Mouse (Mus musculus) spleen, adult 2 months (tissue): ENCODE measurements at regions not wholly inside any gene's neighbourhood (a gene's known extent, or its start where the extent isn't known, plus 50 kb on each side); places are given as distances from the start of the nearest gene placed in this dataset.

Experiments used
- DNase-seq, 2 experiments: peaks; one replicate each; pipeline versions ENCODE4 v3.0.0 to v3.0.0-alpha.2; 2012 to 2021; ENCODE audit warnings: low spot score in 2 of 2, low read depth in 1 of 2
- H3K27ac ChIP-seq: fragments of 200-500 bp; 2 replicates; pipeline ENCODE4 v1.5.1; 2012; ENCODE audit warnings: low read length, inconsistent platforms; ENCODE audit not compliant: insufficient read depth
- H3K27me3 ChIP-seq: fragments of 200-500 bp; 2 replicates; pipeline ENCODE4 v1.6.1; 2012; ENCODE audit warnings: mild to moderate bottlenecking, moderate library complexity, low read length, inconsistent platforms; ENCODE audit not compliant: control insufficient read depth, insufficient read depth
- H3K36me3 ChIP-seq: fragments of 200-500 bp; 2 replicates; pipeline ENCODE4 v1.6.1; 2012; ENCODE audit warnings: mild to moderate bottlenecking, low read length, inconsistent platforms; ENCODE audit not compliant: control insufficient read depth, insufficient read depth
- H3K4me1 ChIP-seq: fragments of 200-500 bp; 2 replicates; pipeline ENCODE4 v1.6.1; 2011; ENCODE audit warnings: inconsistent platforms; ENCODE audit not compliant: control insufficient read depth, insufficient read depth, insufficient read length
- H3K4me3 ChIP-seq: fragments of 200-500 bp; 2 replicates; pipeline ENCODE4 v1.5.1; 2011; ENCODE audit warnings: mild to moderate bottlenecking, inconsistent platforms; ENCODE audit not compliant: insufficient read depth, insufficient read length; ENCODE audit errors: extremely low read depth
- CTCF ChIP-seq: fragments of 200-500 bp; IDR thresholded peaks from 2 replicates; pipeline ENCODE4 v1.5.1; 2011; ENCODE audit warnings: mild to moderate bottlenecking, inconsistent platforms; ENCODE audit not compliant: insufficient read depth, insufficient read length, insufficient replicate concordance; ENCODE audit errors: extremely low read depth
- POLR2A ChIP-seq: fragments of 200-500 bp; IDR thresholded peaks from 2 replicates; pipeline ENCODE4 v1.6.1; 2011; ENCODE audit warnings: low read depth, low read length, inconsistent platforms
- WGBS: fragments of 180-500 bp; shearing (Covaris S2); methylation state at CpG from one replicate; pipeline ENCODE4 v1.1.7; 2018; 5-methylcytosine and 5-hydroxymethylcytosine counted together

DNA sequence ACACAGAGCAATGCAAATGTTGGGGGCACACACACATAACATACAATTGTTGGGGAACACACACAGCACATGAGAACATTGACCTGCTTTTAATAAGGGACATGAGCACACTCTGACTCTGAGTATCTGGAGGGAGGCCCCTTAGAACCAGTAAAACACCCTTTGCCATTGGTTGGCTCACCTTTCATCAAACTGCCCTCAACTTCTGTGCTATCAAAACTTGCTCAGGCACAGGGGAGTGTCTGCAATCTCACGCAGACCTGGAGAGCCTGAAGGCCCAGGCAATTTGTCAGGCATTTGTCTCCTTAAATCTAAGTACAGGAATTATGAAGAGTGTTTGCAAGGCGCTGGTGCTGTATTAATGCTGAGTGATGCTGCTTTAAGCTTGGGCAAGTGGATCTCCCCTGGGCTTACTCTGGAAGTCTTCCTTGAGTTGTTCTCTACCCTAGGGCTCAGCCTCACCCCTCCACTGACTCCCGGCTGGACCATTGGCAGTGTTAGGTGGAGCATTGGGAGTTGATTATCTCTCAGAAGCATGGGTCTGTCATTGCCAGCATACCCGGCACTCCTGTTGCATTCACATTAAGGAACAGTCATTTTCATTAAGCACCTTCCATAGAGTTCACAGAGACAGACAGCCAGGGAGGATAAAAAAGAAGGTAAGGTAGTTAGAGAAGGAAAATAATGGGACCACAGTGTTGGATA lies 235.7 kb upstream of the Runx1 start:
- no peak overlapping the region for H3K4me3 ChIP-seq
- no peaks in the 10 kb centered on the region for H3K27me3 ChIP-seq
- H3K36me3 ChIP-seq, result no peaks in the 10 kb centered on the region
- no peak for TF ChIP-seq POLR2A
- TF ChIP-seq CTCF, result no peak
- no peak overlapping the region for H3K27ac ChIP-seq
- no peaks in the 10 kb centered on the region for H3K4me1 ChIP-seq
- no peak for DNase-seq
- WGBS, result 86% methylated on average over 4 of the region's 4 CpGs

- no peak for TF ChIP-seq CTCF
- no peak for TF ChIP-seq POLR2A
- WGBS, result 67% methylated on average over 3 of the region's 3 CpGs
Observed at GRCm38 (mm10) chr16:93056295-93056694, 230.3 kb upstream of the Runx1 start.

GRCm38 (mm10) chr16:93055545-93055944 lies 229.6 kb upstream of the Runx1 start:
- H3K4me1 ChIP-seq, result peaks cover 5% of the 10 kb centered on the region; the same call in 1 of the 2 replicates
- no peak overlapping the region for H3K4me3 ChIP-seq
- TF ChIP-seq POLR2A (no peak), CTCF (no peak)
- 80% methylated on average over 4 of the region's 4 CpGs for WGBS
- DNase-seq, result no peak
- no peaks in the 10 kb centered on the region for H3K27me3 ChIP-seq
- H3K36me3 ChIP-seq, result no peaks in the 10 kb centered on the region
- H3K27ac ChIP-seq, result no peak overlapping the region

More at GRCm38 (mm10) chr16:93056295-93056694, 230.3 kb upstream of the Runx1 start:
- Histone ChIP-seq H3K4me1 (peaks cover 3% of the 10 kb centered on the region; the same call in 1 of the 2 replicates), H3K36me3 (no peaks in the 10 kb centered on the region), H3K4me3 (no peak overlapping the region), H3K27me3 (no peaks in the 10 kb centered on the region), H3K27ac (no peak overlapping the region)
- DNase-seq, result no peak

DNA sequence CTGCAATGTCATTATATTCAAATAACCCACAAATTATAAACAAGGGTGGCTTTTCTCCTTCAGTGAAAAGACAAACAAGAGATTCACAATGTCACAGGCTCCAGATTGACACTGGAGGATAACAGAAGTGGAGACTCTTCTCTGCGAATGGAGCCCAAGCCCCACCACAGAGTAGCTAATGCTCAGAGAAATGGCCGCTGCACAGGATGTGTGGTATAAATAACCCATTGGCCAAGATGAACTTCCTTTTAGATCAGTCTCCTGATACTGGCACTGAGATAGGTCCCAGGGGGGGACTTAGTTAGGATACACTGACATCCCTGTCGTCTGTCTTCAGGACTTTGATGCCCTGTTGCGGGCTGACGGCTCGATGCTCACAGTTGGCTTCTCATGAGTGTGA lies 225.3 kb upstream of the Runx1 start:
- DNase-seq, result no peak
- 35% methylated on average over 6 of the region's 6 CpGs for WGBS
- H3K27me3 ChIP-seq, result no peaks in the 10 kb centered on the region
- H3K27ac ChIP-seq, result no peak overlapping the region
- H3K4me1 ChIP-seq, result peaks cover 5% of the 10 kb centered on the region; the same call in 1 of the 2 replicates
- no peak for TF ChIP-seq CTCF
- no peak for TF ChIP-seq POLR2A
- no peaks in the 10 kb centered on the region for H3K36me3 ChIP-seq
- no peak overlapping the region for H3K4me3 ChIP-seq

DNA sequence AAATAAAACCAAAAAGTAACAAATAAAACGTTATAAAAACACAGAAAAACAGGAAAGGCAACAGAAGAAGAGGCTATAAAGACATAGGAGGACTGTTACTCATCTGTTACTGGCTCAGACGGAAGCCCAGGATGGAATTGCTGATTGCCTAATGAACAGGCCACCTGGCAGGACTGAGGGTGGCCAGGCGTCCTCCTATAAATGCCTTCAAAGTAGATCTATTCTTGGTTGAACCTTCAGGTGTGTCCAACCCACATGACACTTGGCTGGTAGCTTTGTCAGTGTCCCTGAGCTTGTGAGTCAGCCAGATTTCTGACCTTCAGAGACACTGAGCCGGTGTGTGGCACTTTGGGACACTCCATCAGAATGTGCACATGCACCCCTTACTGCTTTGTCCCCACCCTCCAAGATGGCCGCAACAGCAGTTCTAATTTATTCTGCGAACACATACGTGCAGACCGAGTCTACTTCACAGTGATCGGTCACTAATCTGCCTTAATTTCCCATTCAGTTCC lies 222.5 kb upstream of the Runx1 start:
- WGBS, result 89% methylated on average over 9 of the region's 9 CpGs

GRCm38 (mm10) chr16:93047594-93047993 lies 221.6 kb upstream of the Runx1 start:
- H3K27ac ChIP-seq, result no peak overlapping the region
- no peak overlapping the region for H3K4me3 ChIP-seq
- no peak for DNase-seq
- H3K4me1 ChIP-seq, result peaks cover 5% of the 10 kb centered on the region; the same call in 1 of the 2 replicates
- no peaks in the 10 kb centered on the region for H3K36me3 ChIP-seq
- no peaks in the 10 kb centered on the region for H3K27me3 ChIP-seq
- WGBS, result 79% methylated on average over 1 of the region's 1 CpGs
- TF ChIP-seq CTCF (no peak), POLR2A (no peak)

More for the DNA sequence above, 222.5 kb upstream of the Runx1 start:
- Histone ChIP-seq H3K27me3 (no peaks in the 10 kb centered on the region), H3K36me3 (no peaks in the 10 kb centered on the region), H3K27ac (no peak overlapping the region), H3K4me3 (no peak overlapping the region), H3K4me1 (peaks cover 5% of the 10 kb centered on the region; the same call in 1 of the 2 replicates)
- no peak for TF ChIP-seq POLR2A
- TF ChIP-seq CTCF, result no peak
- no peak for DNase-seq

DNA sequence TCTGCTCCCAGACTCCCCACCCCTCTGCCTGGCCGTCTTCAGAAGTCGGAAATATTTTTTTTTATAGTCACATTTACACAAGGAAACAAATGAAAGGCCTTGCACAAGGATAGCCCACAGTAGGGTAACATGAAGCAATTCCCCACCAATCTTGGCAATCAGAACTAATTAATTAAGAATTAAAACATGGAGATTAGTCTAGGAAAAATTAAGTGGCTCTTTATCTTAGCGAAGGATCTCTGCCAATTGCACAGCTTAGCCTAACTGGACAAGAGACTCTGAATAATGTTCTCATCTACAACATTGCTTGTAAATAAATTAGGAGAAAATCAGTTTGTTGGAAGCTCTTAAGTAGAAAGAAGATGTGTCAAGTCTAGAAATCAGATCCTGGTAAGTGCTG lies 220.3 kb upstream of the Runx1 start:
- no peak for DNase-seq
- TF ChIP-seq POLR2A (no peak), CTCF (no peak)
- WGBS, result 88% methylated on average over 3 of the region's 3 CpGs

More for the DNA sequence above, 220.3 kb upstream of the Runx1 start:
- H3K27me3 ChIP-seq, result no peaks in the 10 kb centered on the region
- no peak overlapping the region for H3K4me3 ChIP-seq
- peaks cover 2% of the 10 kb centered on the region; the same call in 1 of the 2 replicates for H3K4me1 ChIP-seq
- no peak overlapping the region for H3K27ac ChIP-seq
- no peaks in the 10 kb centered on the region for H3K36me3 ChIP-seq
